Mouse (Mus musculus) inflammation-experienced regulatory T-cells (primary cell): ENCODE results near the gene Supt5. TPM values are rescaled to one million over a fixed set of nuclear protein-coding genes. Genes with fewer than 3 reads are reported as not detected.

Experiments
- polyA plus RNA-seq, 2 experiments: library from polyadenylated mRNA; unstranded; fragments of 100-300 nt; shearing (Covaris generic); gene quantifications; one replicate each; pipeline ENCODE4 v1.2.1; 2017

Supt5 gene
- polyA plus RNA-seq, result 100 to 1,000 TPM; 165 to 199 TPM

GRCm38 (mm10) chr7:28338108-28338998 is at the start of gene Supt5:
Gene Supt5 (minus strand): TSS chr7:28338746.

DNA sequence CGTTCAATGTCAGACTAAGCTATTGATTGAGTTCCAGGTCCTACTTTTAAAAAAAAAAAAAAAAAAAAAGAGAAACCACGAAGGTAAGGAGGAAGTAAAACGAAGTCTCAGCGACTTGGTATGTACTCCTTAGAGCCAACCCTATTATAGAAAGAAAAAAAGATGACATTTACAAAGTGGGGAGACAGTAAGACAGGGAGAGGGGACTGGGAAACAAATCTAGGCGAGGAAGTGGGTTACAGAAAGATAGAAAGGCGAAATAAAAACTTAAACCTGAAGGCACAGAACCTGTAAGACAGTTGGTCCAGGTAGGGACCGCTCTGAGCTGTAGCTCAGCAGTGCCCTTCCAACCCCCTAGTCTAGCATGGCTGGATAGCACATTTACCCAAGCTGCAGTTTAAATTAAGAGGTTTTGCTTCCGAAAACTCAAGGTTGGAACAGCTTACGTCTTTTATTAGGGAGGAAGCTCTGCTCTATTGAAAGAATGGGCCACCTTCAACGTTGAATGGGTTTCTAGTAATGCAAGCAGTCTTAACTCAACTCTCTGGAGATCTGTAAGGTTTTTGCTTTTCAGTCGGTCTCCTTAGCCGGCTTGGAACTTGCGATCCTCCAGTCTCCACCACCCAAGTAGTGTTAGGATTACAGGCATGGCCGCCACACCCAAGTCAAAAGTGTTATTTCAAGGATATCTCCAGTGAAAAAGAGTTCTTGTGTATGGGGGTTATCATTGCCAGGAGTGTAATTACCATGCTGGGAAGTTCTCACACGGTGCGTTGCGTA is 41.9 kb upstream of the Supt5 start, which contains the start of gene Zfp36:
Gene Zfp36 (minus strand): TSS at position 17 of the 780 bp plus-strand sequence.

DNA sequence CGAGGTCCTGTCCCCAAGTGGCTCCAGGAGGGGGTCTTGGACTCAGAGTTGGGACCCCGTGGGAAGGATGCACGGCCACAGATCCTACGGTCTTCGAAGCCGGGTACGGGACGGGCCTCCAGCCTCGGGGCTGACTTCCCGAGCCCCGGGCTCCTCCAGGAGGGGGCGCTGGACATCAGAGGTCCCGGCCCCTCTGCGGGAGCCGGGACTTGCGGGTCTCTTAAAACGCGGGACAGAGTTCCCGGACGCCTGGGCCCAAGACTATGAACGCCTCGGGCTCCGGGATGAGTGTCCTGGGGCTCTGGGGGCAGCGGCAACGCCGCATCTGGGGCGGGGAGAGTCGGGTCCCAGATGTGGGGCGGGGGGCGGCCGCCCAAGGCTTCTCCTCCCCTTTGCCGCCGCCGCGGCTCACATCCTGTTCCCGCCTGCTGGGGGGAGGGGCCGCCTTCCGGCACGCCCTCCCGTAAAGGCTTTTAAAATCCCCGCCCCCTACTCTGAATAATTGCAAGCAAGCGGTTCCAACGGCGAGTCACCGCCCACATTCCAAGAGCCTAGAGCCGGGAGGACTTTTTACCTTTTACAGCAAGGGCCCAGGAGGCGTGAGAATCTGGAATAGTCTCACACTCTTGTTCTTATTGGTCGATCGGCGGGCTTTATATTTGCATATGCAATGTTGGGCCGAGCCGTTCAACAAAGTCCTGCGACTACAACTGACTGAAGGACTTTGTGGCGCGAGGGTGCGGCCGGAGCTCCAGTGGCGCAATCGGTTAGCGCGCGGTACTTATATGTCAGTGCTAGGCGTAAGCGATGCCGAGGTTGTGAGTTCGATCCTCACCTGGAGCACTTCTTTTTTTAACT is 33.9 kb upstream of the Supt5 start, which contains the start of gene Plekhg2:
Gene Plekhg2 (minus strand): TSS at position 349 of the 858 bp plus-strand sequence.

GRCm38 (mm10) chr7:28350155-28350883 is 11.8 kb upstream of the Supt5 start, which contains the start of gene Rps16:
Gene Rps16 (plus strand): TSS chr7:28350652.

GRCm38 (mm10) chr7:28311926-28312543 is 26.5 kb downstream of the Supt5 start, which contains the start of gene Timm50:
Gene Timm50 (minus strand): TSS chr7:28312072.

GRCm38 (mm10) chr7:28301616-28302433 is 36.7 kb downstream of the Supt5 start, which contains the start of gene Dll3:
Gene Dll3 (minus strand): TSS chr7:28302238.

GRCm38 (mm10) chr7:28290638-28291590 is 47.6 kb downstream of the Supt5 start, which contains the start of gene Selenov:
Gene Selenov (minus strand): TSS chr7:28291186.

DNA sequence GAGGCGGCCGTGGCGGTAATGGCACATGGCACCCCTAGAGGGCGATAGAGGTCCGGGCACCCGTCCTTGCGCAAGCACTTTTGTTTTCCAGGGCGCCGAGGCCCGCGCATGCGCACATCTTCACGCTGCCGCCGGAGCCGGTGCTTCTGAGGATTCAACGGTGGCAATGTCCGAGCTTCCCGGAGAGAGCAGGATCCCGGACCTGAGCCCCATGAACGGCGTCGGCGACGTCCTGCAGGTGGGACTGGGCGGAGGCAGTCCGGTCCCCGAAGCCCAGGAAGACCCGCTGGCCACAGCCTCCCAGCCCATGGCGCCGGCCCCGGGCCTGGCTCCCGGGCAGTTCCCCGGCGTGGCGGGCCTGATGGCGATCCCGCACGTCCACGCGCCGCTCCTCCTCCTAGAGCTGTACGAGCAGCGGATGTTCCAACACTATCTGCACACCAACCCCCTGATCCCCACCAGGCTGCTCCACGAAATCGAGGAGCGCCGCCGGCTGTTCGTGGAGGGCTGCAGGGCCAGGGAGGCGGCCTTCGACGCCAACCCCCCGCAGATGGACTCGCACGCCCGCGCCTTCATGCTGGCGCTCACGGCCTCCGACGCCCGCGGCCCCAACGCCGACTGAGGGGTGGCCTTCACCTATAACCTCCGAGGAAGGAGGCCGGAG is 60.8 kb downstream of the Supt5 start, which contains the start of gene Eid2b:
Gene Eid2b (plus strand): TSS at position 125 of the 664 bp plus-strand sequence.

DNA sequence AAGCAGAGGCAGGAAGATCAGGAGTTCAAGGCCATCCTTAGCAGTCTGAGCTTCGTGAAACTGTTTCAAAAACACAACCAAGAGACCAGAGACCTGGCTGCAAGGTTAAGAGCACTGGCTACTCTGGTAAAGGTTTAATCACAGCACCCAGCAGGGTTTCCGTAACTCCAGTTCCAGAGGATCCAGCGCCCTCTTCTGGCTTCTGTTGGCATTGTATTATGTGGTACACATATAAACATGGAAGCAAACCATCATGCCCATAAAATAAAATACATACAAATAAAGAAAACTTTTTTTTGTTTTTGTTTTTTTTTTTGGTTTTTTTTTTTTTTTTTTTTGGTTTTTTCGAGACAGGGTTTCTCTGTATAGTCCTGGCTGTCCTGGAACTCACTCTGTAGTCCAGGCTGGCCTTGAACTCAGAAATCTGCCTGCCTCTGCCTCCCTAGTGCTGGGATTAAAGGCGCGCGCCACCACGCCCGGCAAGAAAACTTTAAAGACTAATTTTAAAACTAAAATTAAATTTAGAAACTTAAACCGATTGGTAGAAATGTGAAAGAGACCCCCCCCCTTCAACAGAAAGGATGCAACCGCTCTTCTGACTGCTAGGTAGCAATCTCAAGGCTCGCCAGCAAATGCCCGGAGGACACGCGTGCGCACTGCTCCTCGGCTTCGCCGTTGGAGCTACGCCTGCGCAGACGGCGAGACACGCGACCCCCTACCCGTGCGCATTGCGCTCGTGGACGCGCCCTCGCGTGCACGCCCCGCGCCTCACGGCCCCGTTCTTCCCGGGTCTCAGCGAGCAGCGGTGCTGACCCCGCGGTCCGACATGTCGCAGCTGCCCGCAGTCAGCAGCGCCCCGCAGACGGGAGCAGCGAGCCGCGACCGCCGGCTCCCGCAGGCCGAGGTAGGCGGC is 71.2 kb downstream of the Supt5 start, which contains the start of gene Eid2:
Gene Eid2 (plus strand): TSS at position 753 of the 913 bp plus-strand sequence.

Other genes with a start within 250 kb of the Supt5 start
- gene 9530053A07Rik, start 209.3 kb downstream of the Supt5 start, polyA plus RNA-seq, result under 1 TPM; 0.08 to 0.70 TPM
- gene Fbl, start 169.0 kb downstream of the Supt5 start, polyA plus RNA-seq, result 100 to 1,000 TPM; 151 to 160 TPM
- gene Dyrk1b, start 159.3 kb downstream of the Supt5 start, polyA plus RNA-seq, result 10 to 100 TPM; 11.0 to 12.3 TPM
- gene Eid2, start 70.9 kb downstream of the Supt5 start, polyA plus RNA-seq, result 10 to 100 TPM; 18.0 to 22.6 TPM
- 1 to 10 TPM; 4.2 to 6.9 TPM for gene Eid2b, start 61.0 kb downstream of the Supt5 start, polyA plus RNA-seq
- under 1 TPM in 1 of 2 experiments, not detected in 1; 0.75 TPM for gene Selenov, start 47.6 kb downstream of the Supt5 start, polyA plus RNA-seq
- gene Dll3, start 36.5 kb downstream of the Supt5 start, polyA plus RNA-seq, result under 1 TPM in 1 of 2 experiments, not detected in 1; 0.83 TPM
- 10 to 100 TPM; 74.5 to 88.5 TPM for gene Timm50, start 26.7 kb downstream of the Supt5 start, polyA plus RNA-seq
- gene Rps16, start 11.9 kb upstream of the Supt5 start, polyA plus RNA-seq, result 100 to 1,000 TPM; 680 to 735 TPM
- gene Plekhg2, start 33.9 kb upstream of the Supt5 start, polyA plus RNA-seq, result 10 to 100 TPM; 67.3 to 73.4 TPM
- gene Zfp36, start 41.5 kb upstream of the Supt5 start, polyA plus RNA-seq, result 100 to 1,000 TPM; 254 to 461 TPM
- gene Med29, start 54.0 kb upstream of the Supt5 start, polyA plus RNA-seq, result 10 to 100 TPM; 27.4 to 29.1 TPM
- 100 to 1,000 TPM; 116 to 155 TPM for gene Paf1, start 54.2 kb upstream of the Supt5 start, polyA plus RNA-seq
- gene Gmfg, start 98.7 kb upstream of the Supt5 start, polyA plus RNA-seq, result 100 to 1,000 TPM; 310 to 538 TPM
- gene Lrfn1, start 113.2 kb upstream of the Supt5 start, polyA plus RNA-seq, result 1 to 10 TPM in 1 of 2 experiments, under 1 TPM in 1; 0.86 to 5.1 TPM
- gene Ifnl2, start 171.7 kb upstream of the Supt5 start, polyA plus RNA-seq, result under 1 TPM in 1 of 2 experiments, not detected in 1; 0.48 TPM
- gene Ifnl3, start 184.1 kb upstream of the Supt5 start, polyA plus RNA-seq, result under 1 TPM in 1 of 2 experiments, not detected in 1; 0.60 TPM
- gene Sycn, start 202.1 kb upstream of the Supt5 start, polyA plus RNA-seq, result not detected
- gene Nccrp1, start 208.5 kb upstream of the Supt5 start, polyA plus RNA-seq, result not detected